Mouse (Mus musculus): ENCODE results near the gene Fam104a. TPM values are rescaled to one million over a fixed set of nuclear protein-coding genes. Genes with fewer than 3 reads are reported as not detected.

Gene Fam104a
- polyA plus RNA-seq, 1 experiment from 2014 or later = 53.0 TPM

DNA sequence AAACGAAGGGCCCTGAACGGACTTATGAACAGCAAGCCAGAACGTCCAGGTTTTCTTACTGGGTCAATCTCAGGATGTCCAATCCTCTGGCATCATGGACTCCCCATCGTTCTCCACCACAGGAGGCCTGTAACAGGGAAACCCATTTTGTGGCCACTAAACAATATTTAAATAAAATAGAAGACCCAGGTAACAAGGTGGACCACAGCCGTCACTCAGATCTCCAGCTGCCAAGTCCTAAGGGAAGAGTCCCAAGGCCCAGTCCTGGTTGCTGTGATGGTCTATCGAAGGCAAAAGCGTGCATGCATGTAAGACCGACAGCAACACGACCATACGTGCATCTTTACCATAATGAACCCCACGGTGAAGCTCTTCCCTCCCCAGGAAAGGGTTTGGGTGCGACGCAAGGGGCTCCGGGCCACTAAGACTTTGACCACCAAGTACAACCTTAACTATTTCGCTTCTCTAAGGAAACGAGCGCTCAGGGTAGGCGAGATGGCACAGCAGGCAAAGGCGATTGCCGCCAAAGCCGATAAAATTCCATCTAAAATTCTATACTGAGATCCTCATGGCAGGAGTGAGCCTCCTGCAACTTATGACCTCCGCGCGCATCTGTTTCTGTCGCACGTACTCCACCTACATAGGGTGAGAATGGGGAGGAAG lies 35.1 kb downstream of the Fam104a start, which contains the start of gene Cog1:
TSS of gene Cog1 (plus strand) at position 480 of the 663 bp plus-strand sequence.
- peaks cover 17% of the 10 kb centered on the region for H3K4me1 ChIP-seq (ENCODE audit: control insufficient read depth, insufficient read depth, low read length)
- H3K27me3 ChIP-seq (ENCODE audit: control insufficient read depth, insufficient read depth, low read length) = no peaks in the 10 kb centered on the region
- WGBS = 38% methylated on average over 26 of the region's 26 CpGs
- H3K9ac ChIP-seq (ENCODE audit: low read length) = peak within 1 kb of the TSS; percentile 90
- peaks cover 7% of the 10 kb centered on the region; the same call in 1 of the 2 replicates for H3K36me3 ChIP-seq (ENCODE audit: control insufficient read depth, insufficient read depth, low read length)
- peak within 1 kb of the TSS; percentile 79 for H3K27ac ChIP-seq (replicated peaks; ENCODE audit: low read depth, low read length)
- H3K9me3 ChIP-seq (ENCODE audit: control insufficient read depth, low read length) = no peaks in the 10 kb centered on the region
- DNase-seq (ENCODE audit: low spot score) (no peak), ATAC-seq (ENCODE audit: insufficient number of reproducible peaks, low FRiP score, low TSS enrichment, low read depth) (no peak)
- peak within 1 kb of the TSS; percentile 74 for H3K4me2 ChIP-seq (ENCODE audit: low read depth, severe bottlenecking)
- H3K4me3 ChIP-seq (ENCODE audit: low read depth, low read length) = peak within 1 kb of the TSS; percentile 88

DNA sequence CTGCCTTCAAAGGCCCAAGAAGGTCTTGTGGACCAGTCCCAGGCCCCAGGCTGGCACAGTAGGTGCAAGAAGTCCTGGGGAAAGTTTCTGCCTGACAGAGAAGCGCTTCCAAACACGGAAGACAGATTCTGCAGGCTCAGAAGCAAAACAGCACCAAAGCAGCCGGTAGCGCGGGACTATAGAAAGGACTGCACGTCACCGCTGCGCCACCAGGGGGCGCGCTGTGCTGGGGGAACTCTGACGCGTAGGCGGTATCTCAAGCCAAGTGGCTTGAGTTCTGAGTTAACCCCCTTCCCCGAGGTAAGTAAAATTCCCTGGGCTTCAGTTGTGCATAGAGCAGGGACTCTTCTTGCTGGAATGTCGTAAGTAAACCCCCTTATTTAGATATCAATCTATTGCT lies 35.8 kb downstream of the Fam104a start:
- Histone ChIP-seq H3K9me3 (ENCODE audit: control insufficient read depth, low read length) (no peaks in the 10 kb centered on the region), H3K36me3 (ENCODE audit: control insufficient read depth, insufficient read depth, low read length) (0 out of 2 replicates have a peak, but pooled peaks cover 3% of the 10 kb centered on the region), H3K4me3 (ENCODE audit: low read depth, low read length) (no peak overlapping the region), H3K27ac (replicated peaks; ENCODE audit: low read depth, low read length) (no peak overlapping the region), H3K27me3 (ENCODE audit: control insufficient read depth, insufficient read depth, low read length) (no peaks in the 10 kb centered on the region), H3K4me1 (ENCODE audit: control insufficient read depth, insufficient read depth, low read length) (peaks cover 14% of the 10 kb centered on the region), H3K9ac (ENCODE audit: low read length) (peak overlapping the region; percentile 24; the same call in 1 of the 2 replicates), H3K4me2 (ENCODE audit: low read depth, severe bottlenecking) (peak overlapping the region; percentile 26; the same call in 1 of the 2 replicates)
- 4% methylated on average over 15 of the region's 15 CpGs for WGBS
- no peak for ATAC-seq (ENCODE audit: insufficient number of reproducible peaks, low FRiP score, low TSS enrichment, low read depth)
- peak; percentile 92 for DNase-seq (ENCODE audit: low spot score)

GRCm38 (mm10) chr11:113645181-113645580 lies 38.8 kb downstream of the Fam104a start:
- Histone ChIP-seq H3K36me3 (ENCODE audit: control insufficient read depth, insufficient read depth, low read length) (no peaks in the 10 kb centered on the region), H3K27me3 (ENCODE audit: control insufficient read depth, insufficient read depth, low read length) (no peaks in the 10 kb centered on the region), H3K27ac (replicated peaks; ENCODE audit: low read depth, low read length) (no peak overlapping the region), H3K9me3 (ENCODE audit: control insufficient read depth, low read length) (no peaks in the 10 kb centered on the region), H3K9ac (ENCODE audit: low read length) (no peak overlapping the region), H3K4me2 (ENCODE audit: low read depth, severe bottlenecking) (no peak overlapping the region), H3K4me3 (ENCODE audit: low read depth, low read length) (no peak overlapping the region), H3K4me1 (ENCODE audit: control insufficient read depth, insufficient read depth, low read length) (peaks cover 6% of the 10 kb centered on the region; the same call in 1 of the 2 replicates)
- 87% methylated on average over 3 of the region's 3 CpGs for WGBS
- DNase-seq (ENCODE audit: low spot score) (no peak), ATAC-seq (ENCODE audit: insufficient number of reproducible peaks, low FRiP score, low TSS enrichment, low read depth) (no peak)

- Histone ChIP-seq H3K4me2 (ENCODE audit: low read depth, severe bottlenecking) (no peak overlapping the region), H3K27me3 (ENCODE audit: control insufficient read depth, insufficient read depth, low read length) (no peaks in the 10 kb centered on the region), H3K9me3 (ENCODE audit: control insufficient read depth, low read length) (no peaks in the 10 kb centered on the region), H3K9ac (ENCODE audit: low read length) (no peak overlapping the region), H3K4me1 (ENCODE audit: control insufficient read depth, insufficient read depth, low read length) (no peaks in the 10 kb centered on the region), H3K4me3 (ENCODE audit: low read depth, low read length) (no peak overlapping the region), H3K27ac (replicated peaks; ENCODE audit: low read depth, low read length) (no peak overlapping the region), H3K36me3 (ENCODE audit: control insufficient read depth, insufficient read depth, low read length) (no peaks in the 10 kb centered on the region)
- 87% methylated on average over 12 of the region's 12 CpGs for WGBS
- no peak for ATAC-seq (ENCODE audit: insufficient number of reproducible peaks, low FRiP score, low TSS enrichment, low read depth)
- DNase-seq (ENCODE audit: low spot score) = no peak
Observed at GRCm38 (mm10) chr11:113638680-113639079, 45.3 kb downstream of the Fam104a start.

DNA sequence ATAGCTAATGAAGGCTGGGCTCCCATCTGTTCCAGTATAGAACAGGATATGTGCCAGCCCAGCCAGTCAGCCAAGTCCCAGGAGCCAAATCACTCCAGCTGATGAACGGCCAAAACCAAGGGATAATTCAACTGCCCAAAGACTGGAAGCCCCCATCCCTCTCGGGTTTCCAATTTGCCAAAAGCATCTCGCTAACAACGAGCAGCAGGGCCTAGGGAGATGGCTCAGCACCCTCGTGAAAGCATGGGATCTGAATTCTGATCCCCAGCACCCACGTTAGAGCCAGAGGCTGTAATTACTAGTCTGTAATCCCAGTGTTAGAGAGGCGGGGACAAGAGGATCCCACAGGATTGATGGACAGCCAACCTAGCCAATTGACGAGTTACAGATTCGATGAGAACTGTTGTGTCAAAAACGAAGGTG lies 49.2 kb downstream of the Fam104a start:
- H3K27ac ChIP-seq (replicated peaks; ENCODE audit: low read depth, low read length) = no peak overlapping the region
- no peaks in the 10 kb centered on the region for H3K27me3 ChIP-seq (ENCODE audit: control insufficient read depth, insufficient read depth, low read length)
- no peaks in the 10 kb centered on the region for H3K9me3 ChIP-seq (ENCODE audit: control insufficient read depth, low read length)
- H3K4me1 ChIP-seq (ENCODE audit: control insufficient read depth, insufficient read depth, low read length) = no peaks in the 10 kb centered on the region
- no peaks in the 10 kb centered on the region for H3K36me3 ChIP-seq (ENCODE audit: control insufficient read depth, insufficient read depth, low read length)
- no peak for DNase-seq (ENCODE audit: low spot score)
- H3K4me2 ChIP-seq (ENCODE audit: low read depth, severe bottlenecking) = no peak overlapping the region
- ATAC-seq (ENCODE audit: insufficient number of reproducible peaks, low FRiP score, low TSS enrichment, low read depth) = no peak
- 73% methylated on average over 10 of the region's 10 CpGs for WGBS
- H3K9ac ChIP-seq (ENCODE audit: low read length) = no peak overlapping the region
- H3K4me3 ChIP-seq (ENCODE audit: low read depth, low read length) = no peak overlapping the region

DNA sequence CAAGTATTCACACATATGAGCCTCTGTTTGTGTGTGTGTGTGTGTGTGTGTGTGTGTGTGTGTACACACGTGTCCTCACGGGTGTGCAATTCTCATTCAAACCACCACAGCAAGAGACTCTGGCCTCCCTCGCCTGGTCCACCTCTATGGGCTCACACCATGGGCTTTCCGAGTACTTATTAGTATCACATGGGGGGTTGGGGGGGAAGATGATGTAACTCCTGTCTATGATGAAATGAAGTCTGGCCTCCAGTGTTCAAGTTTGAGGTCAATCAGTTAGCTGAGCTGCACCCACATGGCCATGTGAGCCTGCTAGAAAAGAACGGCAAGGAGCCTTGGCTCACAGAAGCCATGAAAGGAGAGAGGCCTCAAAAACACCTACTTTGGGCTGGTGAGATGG lies 50.6 kb downstream of the Fam104a start:
- no peak for ATAC-seq (ENCODE audit: insufficient number of reproducible peaks, low FRiP score, low TSS enrichment, low read depth)
- Histone ChIP-seq H3K27me3 (ENCODE audit: control insufficient read depth, insufficient read depth, low read length) (no peaks in the 10 kb centered on the region), H3K9me3 (ENCODE audit: control insufficient read depth, low read length) (no peaks in the 10 kb centered on the region), H3K27ac (replicated peaks; ENCODE audit: low read depth, low read length) (no peak overlapping the region), H3K9ac (ENCODE audit: low read length) (no peak overlapping the region), H3K4me3 (ENCODE audit: low read depth, low read length) (no peak overlapping the region), H3K36me3 (ENCODE audit: control insufficient read depth, insufficient read depth, low read length) (no peaks in the 10 kb centered on the region), H3K4me2 (ENCODE audit: low read depth, severe bottlenecking) (no peak overlapping the region), H3K4me1 (ENCODE audit: control insufficient read depth, insufficient read depth, low read length) (no peaks in the 10 kb centered on the region)
- WGBS = 93% methylated on average over 5 of the region's 5 CpGs
- no peak for DNase-seq (ENCODE audit: low spot score)

GRCm38 (mm10) chr11:113632303-113632702 lies 51.7 kb downstream of the Fam104a start:
- Histone ChIP-seq H3K4me2 (ENCODE audit: low read depth, severe bottlenecking) (no peak overlapping the region), H3K9me3 (ENCODE audit: control insufficient read depth, low read length) (no peaks in the 10 kb centered on the region), H3K4me1 (ENCODE audit: control insufficient read depth, insufficient read depth, low read length) (no peaks in the 10 kb centered on the region), H3K9ac (ENCODE audit: low read length) (no peak overlapping the region), H3K4me3 (ENCODE audit: low read depth, low read length) (no peak overlapping the region), H3K27me3 (ENCODE audit: control insufficient read depth, insufficient read depth, low read length) (no peaks in the 10 kb centered on the region), H3K27ac (replicated peaks; ENCODE audit: low read depth, low read length) (no peak overlapping the region), H3K36me3 (ENCODE audit: control insufficient read depth, insufficient read depth, low read length) (no peaks in the 10 kb centered on the region)
- DNase-seq (ENCODE audit: low spot score) (no peak), ATAC-seq (ENCODE audit: insufficient number of reproducible peaks, low FRiP score, low TSS enrichment, low read depth) (no peak)
- WGBS = 84% methylated on average over 7 of the region's 7 CpGs

DNA sequence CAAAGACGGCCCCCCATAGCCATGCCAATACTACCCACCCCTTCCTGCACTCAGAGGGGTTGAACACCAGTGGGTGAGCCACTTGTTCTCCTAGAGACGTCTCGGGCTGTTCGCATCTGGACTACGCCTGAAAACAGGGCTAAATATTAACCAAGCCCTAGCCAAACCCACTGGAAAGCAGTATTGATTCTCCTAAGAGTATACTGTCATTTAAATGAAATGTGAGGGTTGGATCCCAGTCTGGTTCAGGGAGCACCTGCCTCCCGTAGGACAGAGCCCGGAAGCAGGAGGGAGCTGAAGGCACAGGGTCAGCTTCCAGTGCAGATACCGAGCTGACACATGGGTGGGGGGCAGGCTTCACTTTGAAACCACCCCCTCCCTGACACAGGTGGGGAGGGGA lies 52.1 kb downstream of the Fam104a start:
- no peak overlapping the region for H3K4me3 ChIP-seq (ENCODE audit: low read depth, low read length)
- no peak overlapping the region for H3K27ac ChIP-seq (replicated peaks; ENCODE audit: low read depth, low read length)
- no peak overlapping the region for H3K9ac ChIP-seq (ENCODE audit: low read length)
- no peaks in the 10 kb centered on the region for H3K36me3 ChIP-seq (ENCODE audit: control insufficient read depth, insufficient read depth, low read length)
- no peaks in the 10 kb centered on the region for H3K9me3 ChIP-seq (ENCODE audit: control insufficient read depth, low read length)
- H3K27me3 ChIP-seq (ENCODE audit: control insufficient read depth, insufficient read depth, low read length) = no peaks in the 10 kb centered on the region
- no peaks in the 10 kb centered on the region for H3K4me1 ChIP-seq (ENCODE audit: control insufficient read depth, insufficient read depth, low read length)
- DNase-seq (ENCODE audit: low spot score) (no peak), ATAC-seq (ENCODE audit: insufficient number of reproducible peaks, low FRiP score, low TSS enrichment, low read depth) (no peak)
- no peak overlapping the region for H3K4me2 ChIP-seq (ENCODE audit: low read depth, severe bottlenecking)
- WGBS = 87% methylated on average over 8 of the region's 8 CpGs

- Histone ChIP-seq H3K4me2 (ENCODE audit: low read depth, severe bottlenecking) (no peak overlapping the region), H3K36me3 (ENCODE audit: control insufficient read depth, insufficient read depth, low read length) (no peaks in the 10 kb centered on the region), H3K27ac (replicated peaks; ENCODE audit: low read depth, low read length) (no peak overlapping the region), H3K27me3 (ENCODE audit: control insufficient read depth, insufficient read depth, low read length) (no peaks in the 10 kb centered on the region), H3K9ac (ENCODE audit: low read length) (no peak overlapping the region), H3K4me3 (ENCODE audit: low read depth, low read length) (no peak overlapping the region), H3K9me3 (ENCODE audit: control insufficient read depth, low read length) (no peaks in the 10 kb centered on the region), H3K4me1 (ENCODE audit: control insufficient read depth, insufficient read depth, low read length) (no peaks in the 10 kb centered on the region)
- 81% methylated on average over 8 of the region's 8 CpGs for WGBS
- DNase-seq (ENCODE audit: low spot score) (no peak), ATAC-seq (ENCODE audit: insufficient number of reproducible peaks, low FRiP score, low TSS enrichment, low read depth) (no peak)
Observed at GRCm38 (mm10) chr11:113631302-113631701, 52.7 kb downstream of the Fam104a start.

All from limb, embryonic 11.5 days (tissue).